Mouse (Mus musculus): ENCODE data around the gene Rcor1.

The Rcor1 gene

GRCm38 (mm10) chr12:111021577-111021976, 17.6 kb upstream of the Rcor1 start:
- DNase-seq (ENCODE audit: low spot score in 2 of 2): no peak

DNA sequence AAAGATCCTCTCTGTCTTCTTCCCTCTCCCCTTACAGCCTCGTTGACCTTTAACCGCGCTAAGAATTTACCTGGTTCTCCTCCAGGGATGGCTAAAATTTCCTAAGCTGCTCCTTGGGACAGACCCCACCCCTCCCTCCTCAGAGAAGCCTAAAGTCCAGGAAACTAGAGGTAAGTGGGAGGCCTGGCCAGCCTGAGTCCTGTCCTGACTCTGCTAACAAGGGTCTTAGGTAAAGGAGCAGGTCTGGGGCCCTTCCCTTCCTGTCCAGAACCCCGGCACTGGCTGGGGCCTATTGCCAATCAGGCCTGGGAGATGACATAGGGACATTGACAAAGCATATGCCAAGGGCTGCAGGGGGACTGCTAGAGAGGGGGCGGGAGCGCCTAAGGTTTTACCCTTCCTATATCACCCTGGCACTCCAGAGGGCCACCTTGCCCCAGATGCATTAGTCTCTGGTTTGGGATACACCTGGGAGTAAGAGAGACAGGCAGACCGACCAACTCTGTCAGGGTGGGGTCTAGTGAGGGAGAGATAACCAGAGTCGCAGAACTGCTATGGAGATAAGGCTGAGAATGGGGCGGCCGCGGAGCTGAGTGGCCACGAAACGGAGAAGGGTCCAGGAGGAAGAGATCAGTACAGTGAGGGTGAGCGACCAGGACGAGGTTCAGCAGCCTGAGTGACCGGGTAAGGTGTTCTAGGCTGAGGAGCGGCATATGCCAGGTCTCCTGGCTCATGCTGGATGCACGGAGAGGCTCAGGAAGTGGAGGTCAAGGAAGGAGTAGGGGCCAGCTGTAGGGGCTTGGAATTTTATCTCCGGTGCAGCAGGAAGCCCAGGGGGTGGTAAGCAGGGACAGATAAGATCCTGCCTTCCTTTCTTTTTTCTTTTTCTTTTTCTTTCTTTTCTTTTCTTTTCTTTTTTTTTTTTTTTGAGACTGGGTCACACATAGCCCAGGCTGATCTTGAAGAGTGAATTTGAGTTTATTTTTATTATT, 10.7 kb upstream of the Rcor1 start:
- no peak for DNase-seq (ENCODE audit: low spot score in 2 of 2)

DNA sequence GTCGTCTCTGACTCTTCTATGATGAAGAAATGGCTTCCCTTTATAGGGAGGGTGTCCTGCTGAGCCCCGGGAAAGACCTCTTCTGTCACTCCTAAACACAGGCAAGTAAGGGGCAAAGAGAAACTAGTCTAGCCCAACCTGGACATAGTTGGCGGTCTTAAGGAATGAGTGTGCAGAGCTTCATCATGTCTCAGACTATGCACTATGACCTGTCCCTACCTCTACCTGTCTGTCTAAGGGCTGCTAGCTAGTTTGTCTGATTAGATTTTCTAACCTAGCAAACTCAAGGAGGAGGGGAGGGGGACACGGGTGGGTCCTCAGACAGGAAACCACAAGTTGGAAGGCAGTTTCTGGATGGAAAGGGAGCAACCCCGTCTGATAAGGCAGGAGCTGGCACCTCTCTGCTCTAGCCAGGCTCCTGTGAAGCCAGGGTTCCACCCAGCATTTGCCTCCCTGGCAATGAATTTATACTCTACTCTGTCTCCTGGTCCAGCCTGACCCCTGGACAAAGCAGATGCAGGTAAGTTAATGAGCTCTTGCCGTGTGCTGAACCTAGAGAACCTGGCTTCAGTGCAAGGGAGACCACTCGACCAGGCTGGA, 9.8 kb upstream of the Rcor1 start:
- DNase-seq (ENCODE audit: low spot score in 2 of 2): no peak

- DNase-seq (ENCODE audit: low spot score in 2 of 2): no peak
Observed at GRCm38 (mm10) chr12:111032839-111033238, 6.3 kb upstream of the Rcor1 start.

GRCm38 (mm10) chr12:111035182-111035824, 3.8 kb upstream of the Rcor1 start:
- DNase-seq (ENCODE audit: low spot score in 2 of 2): peak in 1 of 2 experiments; percentile 26

DNA sequence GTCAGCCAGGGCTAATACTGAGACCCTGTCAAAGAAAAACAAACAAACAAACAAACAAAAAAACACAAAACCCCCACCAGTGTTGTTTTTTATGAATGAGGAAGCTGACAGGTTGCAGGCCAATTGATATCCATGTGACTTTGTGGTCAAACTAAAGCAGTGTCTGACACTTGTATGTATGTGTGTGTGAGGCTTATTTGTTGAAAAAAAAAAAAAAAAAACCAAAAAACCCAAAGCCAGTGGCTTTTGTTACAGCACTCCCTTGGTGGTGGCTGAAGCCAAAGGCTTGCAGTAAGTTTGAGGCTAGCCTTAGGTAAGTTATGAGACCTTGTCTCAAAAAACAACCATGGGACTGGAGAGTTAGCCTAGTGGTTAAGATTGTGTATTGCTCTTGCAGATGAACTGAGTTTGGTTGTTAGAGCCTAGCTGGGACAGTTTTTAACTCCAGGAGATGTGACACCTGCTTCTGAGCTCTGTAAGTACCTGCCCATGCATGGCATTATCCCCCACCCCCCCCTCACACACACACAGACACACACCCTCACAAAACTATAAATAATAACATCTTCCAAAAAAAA, 2.9 kb upstream of the Rcor1 start:
- no peak for DNase-seq (ENCODE audit: low spot score in 2 of 2)

GRCm38 (mm10) chr12:111037241-111038180, 1.6 kb upstream of the Rcor1 start:
- DNase-seq (ENCODE audit: low spot score in 2 of 2): peak in 1 of 2 experiments; percentile 9

GRCm38 (mm10) chr12:111038231-111038975, 748 bp upstream of the Rcor1 start:
- DNase-seq (ENCODE audit: low spot score in 2 of 2): peak in 1 of 2 experiments; percentile 79

- peak; percentile 20 to 34 for DNase-seq (ENCODE audit: low spot score in 2 of 2)
Observed at GRCm38 (mm10) chr12:111039771-111040530, 800 bp downstream of the Rcor1 start.

DNA sequence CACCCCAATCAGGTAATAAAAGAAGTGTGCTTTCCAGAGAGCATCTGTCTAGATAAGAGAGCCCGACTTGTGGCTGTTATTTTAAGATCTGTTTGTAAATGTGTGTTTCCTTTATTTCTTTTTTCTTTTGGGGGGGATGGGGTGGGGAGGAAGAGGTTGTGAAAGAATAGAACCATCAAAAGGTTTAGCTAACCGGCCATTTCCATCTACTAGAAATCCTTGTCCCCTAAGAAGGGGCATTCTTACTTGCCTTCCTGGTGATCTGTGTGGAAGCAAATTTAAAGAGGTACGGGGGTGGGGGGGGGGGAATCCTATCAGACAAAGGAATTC, 1.3 kb downstream of the Rcor1 start:
- DNase-seq (ENCODE audit: low spot score in 2 of 2): no peak

GRCm38 (mm10) chr12:111041196-111041595, 2.0 kb downstream of the Rcor1 start:
- DNase-seq (ENCODE audit: low spot score in 2 of 2): no peak

- no peak for DNase-seq (ENCODE audit: low spot score in 2 of 2)
Observed at GRCm38 (mm10) chr12:111042365-111042764, 3.2 kb downstream of the Rcor1 start.

DNA sequence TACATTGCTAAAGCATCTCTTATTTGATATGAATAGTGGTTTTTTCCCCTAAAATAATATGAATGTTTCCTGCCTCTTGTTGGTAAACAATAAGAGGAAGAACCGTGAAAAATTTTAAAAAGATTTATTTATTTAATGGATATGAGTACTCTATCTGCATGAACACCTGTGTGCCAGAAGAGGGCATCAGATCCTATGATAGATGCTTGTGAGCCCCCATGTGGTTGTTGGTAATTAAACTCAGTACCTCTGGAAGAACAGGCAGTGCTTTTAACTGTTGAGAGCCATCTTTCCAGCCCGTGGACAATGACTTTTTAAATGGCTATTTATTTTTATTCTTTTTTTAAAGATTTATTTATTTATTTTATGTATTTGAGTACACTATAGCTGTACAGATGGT, 5.7 kb downstream of the Rcor1 start:
- DNase-seq (ENCODE audit: low spot score in 2 of 2): no peak

DNA sequence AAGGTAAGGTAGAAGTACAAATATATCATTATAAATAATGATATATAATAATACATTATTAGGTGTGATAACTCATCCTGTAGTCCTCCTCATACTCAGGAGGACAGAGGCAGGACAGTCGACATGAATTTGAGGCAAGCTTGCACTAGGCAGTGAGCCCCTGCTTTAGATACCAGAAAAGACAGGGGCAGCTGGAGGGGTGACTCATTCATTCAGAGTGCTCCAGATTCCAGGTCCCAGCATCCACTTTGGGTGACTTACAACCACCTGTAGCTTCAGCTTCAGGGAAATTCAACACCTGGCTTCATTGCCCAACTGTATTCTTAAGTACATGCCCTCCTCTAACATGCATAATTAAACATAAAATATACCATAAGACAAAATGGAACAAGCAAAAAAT, 7.7 kb downstream of the Rcor1 start:
- DNase-seq (ENCODE audit: low spot score in 2 of 2): no peak

- no peak for DNase-seq (ENCODE audit: low spot score in 2 of 2)
Observed at GRCm38 (mm10) chr12:111048201-111048600, 9.1 kb downstream of the Rcor1 start.

GRCm38 (mm10) chr12:111050256-111050655, 11.1 kb downstream of the Rcor1 start:
- DNase-seq (ENCODE audit: low spot score in 2 of 2): no peak

DNA sequence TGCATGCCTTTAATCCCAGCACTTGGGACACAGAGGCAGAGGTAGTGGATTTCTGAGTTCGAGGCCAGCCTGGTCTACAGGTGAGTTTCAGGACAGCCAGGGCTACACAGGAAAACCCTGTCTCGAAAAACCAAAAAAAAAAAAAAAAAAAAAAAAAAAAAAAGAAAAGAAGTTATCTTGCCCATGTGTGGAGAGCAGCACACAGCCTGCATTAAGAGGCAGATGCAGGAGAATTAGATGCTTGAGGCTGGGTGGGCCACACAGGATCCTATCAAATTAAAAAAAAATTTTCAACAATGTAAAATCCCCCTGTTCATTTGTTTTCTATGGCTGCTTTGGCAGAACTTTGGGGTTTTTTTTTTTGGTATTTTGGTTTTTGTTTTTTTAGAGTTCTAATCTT, 24.2 kb downstream of the Rcor1 start:
- no peak for DNase-seq (ENCODE audit: low spot score in 2 of 2)

DNA sequence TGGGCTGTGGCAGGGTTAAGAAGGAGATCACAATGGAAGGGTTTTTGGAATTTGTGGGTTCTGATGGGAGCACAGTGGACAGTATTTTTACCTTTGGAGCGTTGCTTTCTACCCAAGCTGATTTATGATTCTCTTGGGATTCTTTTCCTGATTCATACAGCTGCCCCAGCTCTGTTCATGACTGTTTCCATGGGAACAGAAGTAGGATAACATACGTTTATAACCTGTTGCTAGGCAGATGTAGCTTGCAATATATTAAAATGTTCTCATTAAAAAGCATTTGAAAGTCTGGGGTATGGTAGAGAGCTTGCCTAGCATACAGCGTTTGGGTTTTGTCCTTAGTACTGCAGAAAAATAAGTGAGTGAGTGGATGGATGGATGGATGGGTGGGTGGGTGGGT, 25.1 kb downstream of the Rcor1 start:
- DNase-seq (ENCODE audit: low spot score in 2 of 2): no peak

DNA sequence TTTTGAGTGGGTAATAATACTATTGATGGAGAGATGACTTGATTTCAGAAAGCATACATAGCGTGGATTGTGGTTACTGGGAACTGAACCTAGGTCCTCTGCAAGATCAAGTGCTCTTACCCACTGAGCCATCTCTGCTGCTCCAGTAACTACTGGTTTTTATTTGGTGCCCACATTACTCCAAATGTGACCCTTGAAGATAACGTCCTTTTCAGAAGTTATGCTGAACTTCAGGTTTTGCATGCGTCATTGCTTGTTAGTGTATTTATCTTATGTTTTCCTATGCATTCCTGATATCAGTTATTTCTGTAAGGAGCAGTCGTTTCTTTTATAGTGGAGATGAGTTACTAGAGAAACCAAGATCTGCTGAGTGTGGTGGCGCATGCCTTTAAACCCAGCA, 26.2 kb downstream of the Rcor1 start:
- no peak for DNase-seq (ENCODE audit: low spot score in 2 of 2)

DNA sequence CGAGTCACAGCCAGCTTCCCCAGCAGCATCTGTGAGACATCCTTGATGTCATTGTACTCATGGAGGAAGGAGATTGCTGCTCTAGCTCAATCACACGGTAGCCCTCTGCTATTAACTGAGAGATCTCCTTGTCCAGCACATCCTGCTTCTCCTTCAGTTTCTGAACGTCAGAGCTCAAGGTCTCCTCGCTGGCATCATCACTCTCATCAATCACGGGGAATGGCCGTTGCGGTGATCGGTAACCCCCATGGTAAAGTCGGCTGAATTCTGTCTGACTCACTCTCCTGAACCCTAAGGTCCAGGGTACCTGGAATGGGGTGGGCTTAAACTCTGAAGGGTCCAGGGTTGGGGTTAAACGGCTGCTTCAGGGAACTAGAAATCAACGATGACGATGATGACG, 28.7 kb downstream of the Rcor1 start:
- no peak for DNase-seq (ENCODE audit: low spot score in 2 of 2)

Data from urinary bladder, postnatal 36 days (tissue).